Mouse (Mus musculus) lung, adult 2 months (tissue): ENCODE results near the gene 3110009E18Rik.
A peak's percentile ranks its signal among the peaks of the same experiment; 100 is the strongest.

Experiments used
- CTCF ChIP-seq: fragments of 200-500 bp; IDR thresholded peaks from 2 replicates; pipeline ENCODE4 v1.5.1; 2011; ENCODE audit warnings: mild to moderate bottlenecking, low read length, control low read depth; ENCODE audit not compliant: insufficient read depth
- POLR2A ChIP-seq: fragments of 200-500 bp; IDR thresholded peaks from 2 replicates; pipeline ENCODE4 v1.6.1; 2011; ENCODE audit warnings: low read depth, mild to moderate bottlenecking, control low read depth, low read length, borderline replicate concordance; ENCODE audit errors: extremely low read depth

- TF ChIP-seq POLR2A (peak; percentile 11; the same call in 1 of the 2 replicates), CTCF (no peak)
Observed at GRCm38 (mm10) chr1:120120141-120120968, 632 bp upstream of the 3110009E18Rik start.
